Mouse (Mus musculus) kidney, adult 2 months (tissue): Measurements from ENCODE around the gene Klk1b9. TPM values are rescaled to one million over a fixed set of nuclear protein-coding genes. Genes with fewer than 3 reads are reported as not detected.
"Not testable (repeated sequence)": the region's sequence is repeated elsewhere in the genome, so short reads cannot be mapped to it uniquely, and the experiment has no call there.

Experiments
- DNase-seq: peaks from one replicate; pipeline ENCODE4 v3.0.0; 2021
- H3K27ac ChIP-seq: fragments of 200-500 bp; 2 replicates; pipeline ENCODE4 v1.5.1; 2012; ENCODE audit warnings: low read depth, low read length, control low read depth, inconsistent platforms; ENCODE audit not compliant: insufficient read depth
- H3K27me3 ChIP-seq: fragments of 200-500 bp; replicated peaks from 2 replicates; pipeline ENCODE4 v1.6.1; 2012; ENCODE audit warnings: mild to moderate bottlenecking, moderate library complexity, low read length, inconsistent platforms; ENCODE audit not compliant: control insufficient read depth, insufficient read depth
- H3K36me3 ChIP-seq: fragments of 200-500 bp; 2 replicates; pipeline ENCODE4 v1.6.1; 2012; ENCODE audit warnings: mild to moderate bottlenecking, moderate library complexity, low read length, inconsistent platforms; ENCODE audit not compliant: control insufficient read depth, insufficient read depth
- H3K4me1 ChIP-seq: fragments of 200-500 bp; 2 replicates; pipeline ENCODE4 v1.6.1; 2011; ENCODE audit warnings: low read length; ENCODE audit not compliant: control insufficient read depth, insufficient read depth
- H3K4me3 ChIP-seq: fragments of 200-500 bp; 2 replicates; pipeline ENCODE4 v1.5.1; 2011; ENCODE audit warnings: mild to moderate bottlenecking, low read depth, low read length, control low read depth; ENCODE audit not compliant: insufficient read depth
- CTCF ChIP-seq: fragments of 200-500 bp; conservative IDR thresholded peaks from 2 replicates; pipeline ENCODE4 v1.5.1; 2011; ENCODE audit warnings: low read depth, mild to moderate bottlenecking, control low read depth, low read length, moderate library complexity, mixed read lengths; ENCODE audit not compliant: insufficient read depth, insufficient read length
- POLR2A ChIP-seq: fragments of 200-500 bp; IDR thresholded peaks from one replicate; pipeline ENCODE4 v1.6.1; 2011; ENCODE audit warnings: low read depth, low read length, control low read depth
- WGBS: fragments of 180-500 bp; shearing (Covaris S2); methylation state at CpG from one replicate; pipeline ENCODE4 v1.1.7; 2018; 5-methylcytosine and 5-hydroxymethylcytosine counted together
- polyA plus RNA-seq: library from polyadenylated mRNA; depleted of rRNA; stranded (reverse); fragments of >200 nt; gene quantifications from 2 replicates; pipeline ENCODE4 v1.2.3, GENCODE M21; 2012

The Klk1b9 gene
- polyA plus RNA-seq, 1 experiment = 1.7 TPM

DNA sequence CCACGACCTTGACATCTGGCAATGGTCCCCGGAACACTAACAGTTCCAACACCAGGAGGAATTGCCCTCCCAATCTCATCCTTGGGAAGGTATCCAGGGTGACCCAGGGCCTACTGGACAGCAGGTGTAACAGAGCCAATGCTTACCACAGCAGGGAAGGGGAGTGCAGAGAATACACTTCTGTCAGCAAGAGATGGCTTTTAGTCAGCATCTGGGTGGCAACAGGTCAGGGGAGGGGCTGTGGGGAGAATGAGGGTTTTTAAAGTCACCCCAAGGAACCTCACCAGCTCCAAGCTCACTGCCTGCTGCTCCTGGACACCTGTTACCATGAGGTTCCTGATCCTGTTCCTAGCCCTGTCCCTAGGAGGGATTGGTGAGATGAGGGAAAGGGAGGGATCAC lies 25.5 kb upstream of the Klk1b9 start, which contains the start of gene Klk1b8:
Gene Klk1b8, plus strand, starts transcription at position 301 of the 400 bp plus-strand sequence.
- TF ChIP-seq POLR2A (no peak), CTCF (no peak)
- no peaks in the 10 kb centered on the region for H3K4me1 ChIP-seq
- 68% methylated on average over 2 of the region's 2 CpGs for WGBS

DNA sequence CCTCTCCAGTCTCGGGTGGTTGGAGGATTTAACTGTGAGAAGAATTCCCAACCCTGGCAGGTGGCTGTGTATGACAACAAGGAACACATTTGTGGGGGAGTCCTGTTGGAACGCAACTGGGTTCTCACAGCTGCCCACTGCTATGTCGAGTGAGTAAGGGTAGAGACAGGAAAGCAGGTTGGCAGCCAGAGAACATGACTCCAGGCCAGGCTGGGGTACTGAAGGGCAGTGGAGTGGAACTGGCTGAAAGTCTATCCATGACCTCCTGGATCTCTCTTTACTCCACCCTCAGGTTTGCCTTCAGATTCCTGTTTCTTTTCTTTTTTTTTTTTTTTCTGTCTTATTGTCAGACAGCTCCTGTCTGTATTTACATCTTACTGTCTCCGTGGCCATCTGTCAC lies 23.2 kb upstream of the Klk1b9 start:
- WGBS = 30% methylated on average over 4 of the region's 4 CpGs
- TF ChIP-seq POLR2A (no peak), CTCF (no peak)
- no peaks in the 10 kb centered on the region for H3K4me1 ChIP-seq
- no peak overlapping the region for H3K4me3 ChIP-seq
- H3K36me3 ChIP-seq = no peaks in the 10 kb centered on the region
- DNase-seq = peak; percentile 52
- H3K27ac ChIP-seq = peak overlapping the region; percentile 95
- no peaks in the 10 kb centered on the region for H3K27me3 ChIP-seq

More for the DNA sequence above, 25.5 kb upstream of the Klk1b9 start, which contains the start of gene Klk1b8:
- H3K4me3 ChIP-seq = no peak within 1 kb of the TSS
- no peak within 1 kb of the TSS for H3K27ac ChIP-seq
- no peak for DNase-seq
- H3K36me3 ChIP-seq = no peaks in the 10 kb centered on the region
- H3K27me3 ChIP-seq = no peaks in the 10 kb centered on the region

DNA sequence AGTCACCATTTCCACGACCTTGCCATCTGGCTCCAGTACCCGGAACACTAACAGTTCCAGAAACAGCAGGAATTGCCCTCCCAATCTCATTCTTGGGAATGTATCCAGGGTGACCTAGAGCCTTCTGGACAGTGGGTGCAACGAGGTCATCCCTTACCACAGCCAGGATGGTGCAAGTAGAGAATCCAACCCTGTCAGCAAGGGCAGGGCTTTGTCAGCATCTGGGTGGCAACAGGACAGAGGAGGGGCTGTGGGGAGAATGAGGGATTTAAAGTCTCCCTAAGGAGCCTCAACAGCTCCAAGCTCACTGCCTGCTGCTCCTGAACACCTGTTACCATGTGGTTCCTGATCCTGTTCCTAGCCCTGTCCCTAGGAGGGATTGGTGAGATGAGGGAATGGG lies 9.4 kb upstream of the Klk1b9 start, which contains the start of gene Klk1b1:
Gene Klk1b1, plus strand, starts transcription at position 301 of the 400 bp plus-strand sequence.
- no peak within 1 kb of the TSS for H3K4me3 ChIP-seq
- no peak within 1 kb of the TSS for H3K27ac ChIP-seq
- TF ChIP-seq CTCF (no peak), POLR2A (no peak)
- 0 out of 2 replicates have a peak, but pooled peaks cover 4% of the 10 kb centered on the region for H3K4me1 ChIP-seq
- H3K27me3 ChIP-seq = no peaks in the 10 kb centered on the region
- DNase-seq = no peak
- WGBS = 46% methylated on average over 3 of the region's 3 CpGs
- H3K36me3 ChIP-seq = no peaks in the 10 kb centered on the region

DNA sequence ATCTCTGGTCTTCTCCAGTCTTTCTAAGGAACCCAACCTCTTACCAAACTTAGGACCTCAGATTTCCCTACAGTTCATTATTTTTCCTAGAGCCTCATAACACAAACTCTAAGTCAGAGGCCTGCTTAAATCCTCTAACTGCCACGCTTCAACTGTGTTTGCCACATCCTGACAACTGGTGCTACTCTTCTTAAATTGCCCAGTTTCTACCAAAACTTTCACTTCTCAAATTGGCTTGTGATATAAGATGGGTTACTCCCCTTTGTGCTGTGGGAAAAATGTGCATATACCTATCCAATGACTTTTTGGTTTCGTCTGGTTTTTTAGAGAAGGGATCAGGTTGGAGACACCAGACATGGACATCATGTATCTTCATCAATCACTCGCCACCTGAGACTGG lies 8.8 kb upstream of the Klk1b9 start:
- Histone ChIP-seq H3K27me3 (no peaks in the 10 kb centered on the region), H3K4me1 (0 out of 2 replicates have a peak, but pooled peaks cover 4% of the 10 kb centered on the region), H3K27ac (no peak overlapping the region), H3K36me3 (no peaks in the 10 kb centered on the region), H3K4me3 (no peak overlapping the region)
- no peak for DNase-seq
- TF ChIP-seq POLR2A = no peak
- TF ChIP-seq CTCF = no peak
- WGBS = 83% methylated on average over 3 of the region's 3 CpGs

- Histone ChIP-seq H3K36me3 (no peaks in the 10 kb centered on the region), H3K4me3 (no peak overlapping the region), H3K27me3 (no peaks in the 10 kb centered on the region), H3K27ac (no peak overlapping the region), H3K4me1 (0 out of 2 replicates have a peak, but pooled peaks cover 4% of the 10 kb centered on the region)
- 81% methylated on average over 2 of the region's 2 CpGs for WGBS
- TF ChIP-seq CTCF (no peak), POLR2A (no peak)
- DNase-seq = no peak
These were observed 8.2 kb upstream of the Klk1b9 start for GRCm38 (mm10) chr7:43967612-43968011.

- no peaks in the 10 kb centered on the region for H3K27me3 ChIP-seq
- no peak overlapping the region for H3K27ac ChIP-seq
- no peak for DNase-seq
- H3K36me3 ChIP-seq = no peaks in the 10 kb centered on the region
- no peak overlapping the region for H3K4me3 ChIP-seq
- TF ChIP-seq POLR2A = no peak
- TF ChIP-seq CTCF = no peak
- H3K4me1 ChIP-seq = no peaks in the 10 kb centered on the region
These were observed 9.8 kb downstream of the Klk1b9 start for GRCm38 (mm10) chr7:43985657-43986056.

- H3K36me3 ChIP-seq, H3K27ac ChIP-seq, H3K4me1 ChIP-seq, H3K4me3 ChIP-seq, H3K27me3 ChIP-seq, DNase-seq: not testable (repeated sequence)
- WGBS = 26% methylated on average over 1 of the region's 1 CpGs
These were observed 19.0 kb downstream of the Klk1b9 start for GRCm38 (mm10) chr7:43994821-43995220.

DNA sequence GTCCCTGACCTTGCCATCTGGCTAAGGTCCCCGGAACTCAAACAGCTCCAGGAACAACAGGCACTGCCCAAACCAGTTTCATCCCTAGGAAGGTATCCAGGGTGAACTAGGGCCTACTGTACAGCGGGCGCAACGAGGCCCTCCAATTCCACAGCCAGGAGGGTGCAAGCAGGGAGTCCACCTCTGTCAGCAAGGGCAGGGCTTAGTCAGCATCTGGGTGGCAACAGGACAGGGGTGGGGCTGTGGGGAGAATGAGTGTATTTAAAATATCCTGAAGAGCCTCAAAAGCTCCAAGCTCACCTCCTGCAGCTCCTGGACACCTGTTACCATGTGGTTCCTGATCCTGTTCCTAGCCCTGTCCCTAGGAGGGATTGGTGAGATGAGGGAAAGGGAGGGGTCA lies 19.7 kb downstream of the Klk1b9 start, which contains the start of gene Klk1b11:
Gene Klk1b11, plus strand, starts transcription at position 301 of the 400 bp plus-strand sequence.
- not testable (repeated sequence) for DNase-seq, H3K27ac ChIP-seq, H3K4me3 ChIP-seq, H3K27me3 ChIP-seq, H3K4me1 ChIP-seq, H3K36me3 ChIP-seq
- WGBS = 77% methylated on average over 4 of the region's 4 CpGs
